Mouse (Mus musculus) cerebellum, adult 2 months (tissue): Measurements from ENCODE around the gene Gm10961. TPM values are rescaled to one million over a fixed set of nuclear protein-coding genes. Genes with fewer than 3 reads are reported as not detected.
A peak's percentile ranks its signal among the peaks of the same experiment; 100 is the strongest.

ENCODE experiments used
- DNase-seq, 2 experiments: peaks; one replicate each; pipeline ENCODE4 v3.0.0; 2021
- H3K27ac ChIP-seq: fragments of 200-500 bp; 2 replicates; pipeline ENCODE4 v1.5.1; 2012; ENCODE audit warnings: low read length, control low read depth, inconsistent platforms; ENCODE audit not compliant: insufficient read depth
- H3K27me3 ChIP-seq: fragments of 200-500 bp; 2 replicates; pipeline ENCODE4 v1.6.1; 2012; ENCODE audit warnings: inconsistent platforms, mild to moderate bottlenecking, low read length, moderate library complexity; ENCODE audit not compliant: control insufficient read depth, insufficient read depth
- H3K4me1 ChIP-seq: fragments of 200-500 bp; 2 replicates; pipeline ENCODE4 v1.6.1; 2011; ENCODE audit warnings: low read length; ENCODE audit not compliant: control insufficient read depth, insufficient read depth
- H3K4me3 ChIP-seq: fragments of 200-500 bp; replicated peaks from 2 replicates; pipeline ENCODE3; 2011; ENCODE audit warnings: mild to moderate bottlenecking, low read depth, low read length, control low read depth; ENCODE audit not compliant: insufficient read depth
- CTCF ChIP-seq: fragments of 200-500 bp; IDR thresholded peaks from 2 replicates; pipeline ENCODE4 v1.5.1; 2011; ENCODE audit warnings: low read depth, mild to moderate bottlenecking, control low read depth, low read length, moderate library complexity, borderline replicate concordance; ENCODE audit not compliant: insufficient read depth
- POLR2A ChIP-seq: fragments of 200-500 bp; IDR thresholded peaks from 2 replicates; pipeline ENCODE4 v1.6.1; 2011; ENCODE audit warnings: low read length, control low read depth, borderline replicate concordance; ENCODE audit not compliant: insufficient read depth
- WGBS: fragments of 180-500 bp; shearing (Covaris S2); methylation state at CpG from one replicate; pipeline ENCODE4 v1.1.7; 2018; 5-methylcytosine and 5-hydroxymethylcytosine counted together
- polyA plus RNA-seq: library from polyadenylated mRNA; depleted of rRNA; stranded (reverse); fragments of >200 nt; gene quantifications from 2 replicates; pipeline ENCODE4 v1.2.3, GENCODE M21; 2012

The Gm10961 gene
- polyA plus RNA-seq, 1 experiment: not detected

DNA sequence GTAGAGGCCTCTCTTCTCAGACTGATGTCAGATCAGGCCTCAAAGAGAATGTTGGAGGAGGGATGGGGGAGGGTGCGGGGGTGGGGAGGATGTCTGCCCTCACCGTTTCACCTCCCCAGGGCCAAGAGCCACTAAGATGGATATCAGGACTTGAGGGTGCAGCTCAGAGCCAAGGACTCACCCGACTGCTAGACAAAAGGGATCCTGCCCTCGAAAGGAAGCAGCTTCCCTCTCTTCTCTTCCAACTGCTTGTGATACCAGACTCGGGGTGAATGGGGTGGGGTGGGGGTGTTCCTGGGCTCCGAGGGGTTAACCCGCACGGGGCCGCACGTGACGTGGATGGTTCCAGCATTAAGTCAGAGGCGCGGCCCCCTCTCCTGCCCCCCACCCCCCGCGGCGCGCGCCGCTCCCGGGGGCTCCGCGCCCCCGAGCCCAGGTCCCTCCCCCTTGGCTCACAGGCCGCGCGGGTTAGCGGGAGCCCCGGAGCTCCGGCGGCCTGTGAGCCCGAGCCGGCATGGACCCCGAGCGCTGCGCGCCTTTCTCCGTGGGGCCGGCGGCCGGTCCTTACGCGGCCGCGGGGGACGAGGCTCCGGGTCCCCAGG, 36.4 kb upstream of the Gm10961 start, which contains the start of gene Alx3:
Gene Alx3, plus strand, starts transcription at position 370 of the 602 bp plus-strand sequence.
- H3K4me3 ChIP-seq: no peak within 1 kb of the TSS
- no peak for DNase-seq
- no peaks in the 10 kb centered on the region; the same call in 1 of the 2 replicates for H3K4me1 ChIP-seq
- no peak within 1 kb of the TSS for H3K27ac ChIP-seq
- peaks cover 21% of the 10 kb centered on the region; the same call in 1 of the 2 replicates for H3K27me3 ChIP-seq
- TF ChIP-seq POLR2A: no peak
- no peak for TF ChIP-seq CTCF
- 7% methylated on average over 32 of the region's 46 CpGs for WGBS

DNA sequence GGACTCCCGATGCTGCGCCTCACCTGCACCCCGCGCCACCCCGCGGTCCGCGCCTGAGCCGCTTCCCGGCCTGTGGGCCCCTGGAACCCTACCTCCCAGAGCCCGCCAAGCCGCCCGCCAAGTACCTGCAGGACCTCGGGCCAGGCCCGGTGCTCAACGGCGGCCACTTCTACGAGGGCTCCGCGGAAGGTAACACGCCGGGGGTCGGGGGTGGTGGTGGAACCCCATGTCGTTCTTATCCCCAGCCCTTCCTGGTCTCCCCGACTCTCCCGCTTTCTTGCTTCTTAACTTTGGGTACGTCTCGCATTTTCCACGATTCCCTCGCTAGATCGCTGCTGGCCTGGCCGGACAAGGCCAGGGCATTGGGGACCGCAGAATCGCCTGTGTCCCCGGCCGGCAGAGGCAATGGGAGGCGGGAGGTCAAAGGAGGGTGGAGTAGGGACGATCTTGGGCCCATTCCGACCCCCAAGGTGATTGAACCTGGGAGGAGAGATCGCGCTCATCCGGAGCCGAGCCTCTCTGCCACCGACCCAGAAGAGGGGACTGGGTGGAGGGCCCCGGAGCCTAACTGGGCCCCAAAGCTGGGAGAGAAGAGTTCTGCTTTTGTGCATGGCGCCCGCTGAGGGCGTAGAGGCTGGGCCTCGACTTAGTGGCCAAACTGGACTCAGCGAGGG, 35.7 kb upstream of the Gm10961 start:
- DNase-seq: peak in 1 of 2 experiments; percentile 40
- no peak overlapping the region for H3K4me3 ChIP-seq
- H3K27me3 ChIP-seq: peaks cover 21% of the 10 kb centered on the region; the same call in 1 of the 2 replicates
- no peaks in the 10 kb centered on the region; the same call in 1 of the 2 replicates for H3K4me1 ChIP-seq
- no peak overlapping the region for H3K27ac ChIP-seq
- WGBS: 2% methylated on average over 50 of the region's 50 CpGs
- TF ChIP-seq POLR2A (no peak), CTCF (no peak)

DNA sequence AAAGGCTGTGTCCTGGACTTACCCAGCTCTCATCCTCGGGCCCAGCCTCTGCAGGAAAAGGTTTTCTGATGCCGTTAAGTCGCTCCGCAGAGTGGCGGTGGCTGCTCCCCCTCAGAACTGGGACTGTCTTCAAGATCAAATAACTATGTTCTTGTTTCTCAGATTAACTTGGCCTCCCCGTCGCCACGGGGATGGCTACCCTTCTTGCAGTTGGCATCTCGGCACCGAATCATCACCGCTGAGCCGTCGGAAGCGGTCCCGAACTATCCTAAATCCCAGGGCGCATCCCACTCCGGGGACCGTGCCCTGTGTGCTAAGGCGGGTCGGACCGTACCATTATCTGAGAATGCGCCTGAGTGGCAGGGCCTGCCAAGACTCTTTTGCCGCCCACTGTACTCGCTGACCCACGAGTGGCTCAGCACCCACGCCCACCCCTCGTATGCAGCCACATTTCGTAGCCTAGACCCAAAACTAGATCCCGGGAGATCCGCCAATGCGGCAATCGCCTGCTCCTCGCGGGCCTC, 35.1 kb upstream of the Gm10961 start:
- peak in 1 of 2 experiments; percentile 39 for DNase-seq

DNA sequence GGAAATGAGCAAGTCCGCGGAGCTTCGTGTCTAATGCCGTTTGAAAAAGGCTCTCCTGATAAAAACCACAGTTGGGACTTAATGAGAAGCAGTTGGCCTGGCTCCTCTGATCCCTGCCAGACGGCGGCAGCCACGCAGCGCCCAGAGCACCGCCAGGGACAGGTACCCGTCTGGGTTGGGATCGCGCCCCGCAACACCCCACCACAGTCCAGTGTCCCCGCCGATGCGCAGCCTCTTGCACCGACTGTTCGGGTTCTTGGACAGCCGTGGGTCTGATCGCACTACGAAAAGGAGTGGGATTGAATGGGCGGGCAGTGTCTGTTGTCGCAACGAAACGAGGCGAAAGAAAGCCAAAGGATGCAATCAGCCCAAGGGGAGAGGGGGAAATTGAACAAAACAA, 34.6 kb upstream of the Gm10961 start:
- TF ChIP-seq CTCF (no peak), POLR2A (no peak)
- Histone ChIP-seq H3K4me1 (no peaks in the 10 kb centered on the region; the same call in 1 of the 2 replicates), H3K4me3 (no peak overlapping the region), H3K27me3 (peaks cover 21% of the 10 kb centered on the region; the same call in 1 of the 2 replicates), H3K27ac (no peak overlapping the region)
- WGBS: 2% methylated on average over 26 of the region's 26 CpGs
- peak in 1 of 2 experiments; percentile 58 for DNase-seq

More for the DNA sequence above, 35.1 kb upstream of the Gm10961 start:
- H3K27ac ChIP-seq: no peak overlapping the region
- no peak for TF ChIP-seq POLR2A
- no peak for TF ChIP-seq CTCF
- H3K27me3 ChIP-seq: peaks cover 21% of the 10 kb centered on the region; the same call in 1 of the 2 replicates
- WGBS: 5% methylated on average over 34 of the region's 34 CpGs
- H3K4me3 ChIP-seq: no peak overlapping the region
- no peaks in the 10 kb centered on the region; the same call in 1 of the 2 replicates for H3K4me1 ChIP-seq

DNA sequence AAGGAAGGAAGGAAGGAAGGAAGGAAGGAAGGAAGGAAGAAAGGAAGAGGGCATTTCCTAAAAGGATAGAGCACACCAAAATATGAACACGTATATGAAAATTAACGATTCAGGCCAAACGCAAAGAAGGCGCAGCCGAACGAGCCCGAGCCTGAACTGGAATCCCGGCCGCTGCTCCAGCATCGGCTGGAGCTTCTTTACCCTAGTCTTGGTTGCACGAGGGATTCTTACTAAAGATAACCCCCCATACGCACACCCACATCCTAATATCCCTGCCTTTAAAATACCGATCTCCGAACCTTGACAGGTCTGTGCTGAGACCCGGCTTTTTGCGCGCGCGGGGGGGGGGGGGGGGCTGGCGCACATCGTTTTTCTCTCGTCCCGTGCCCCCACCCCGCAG, 34.0 kb upstream of the Gm10961 start:
- Histone ChIP-seq H3K27ac (no peak overlapping the region), H3K4me1 (no peaks in the 10 kb centered on the region; the same call in 1 of the 2 replicates), H3K27me3 (peaks cover 21% of the 10 kb centered on the region; the same call in 1 of the 2 replicates), H3K4me3 (no peak overlapping the region)
- TF ChIP-seq CTCF (no peak), POLR2A (no peak)
- 3% methylated on average over 24 of the region's 24 CpGs for WGBS
- no peak for DNase-seq

DNA sequence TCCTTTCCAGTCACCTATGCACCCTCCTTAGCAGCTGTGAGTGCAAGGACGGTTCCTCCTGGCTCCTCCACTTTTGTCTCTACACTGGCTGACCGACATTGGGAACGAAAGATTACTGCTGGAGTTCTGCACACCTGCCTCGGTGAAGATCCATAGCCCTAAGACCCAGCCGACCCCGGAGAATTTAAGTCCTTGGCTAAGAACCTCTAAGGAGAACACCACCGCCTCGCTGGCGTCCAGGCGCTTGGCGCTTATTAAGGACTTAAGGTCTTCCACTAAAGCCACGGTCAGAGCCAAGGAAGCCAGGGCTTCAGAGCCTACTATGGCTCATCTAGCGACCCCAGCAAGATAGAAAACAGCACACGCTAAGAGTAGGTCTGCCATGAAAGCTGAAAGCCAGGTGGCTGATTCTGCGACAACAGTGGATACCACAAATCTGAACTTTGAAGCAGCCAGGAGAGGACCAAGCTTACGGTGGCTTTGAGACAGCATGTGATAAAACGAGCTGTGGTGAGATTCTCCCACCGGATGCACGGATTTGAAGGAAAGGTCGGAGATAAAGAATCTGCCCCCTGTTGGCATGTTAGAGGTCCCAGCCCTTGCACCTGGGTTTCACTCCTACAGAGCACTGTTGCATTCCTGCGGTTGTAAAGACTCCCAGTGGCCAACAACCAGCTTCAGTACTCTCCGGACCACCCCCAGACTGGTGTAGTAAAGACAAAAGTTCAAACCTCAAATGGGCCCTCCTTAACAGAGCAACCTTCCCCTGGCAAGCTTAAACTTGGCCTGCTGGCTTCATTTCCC, 33.3 kb upstream of the Gm10961 start:
- WGBS: 34% methylated on average over 22 of the region's 22 CpGs
- Histone ChIP-seq H3K4me3 (no peak overlapping the region), H3K27me3 (peaks cover 21% of the 10 kb centered on the region; the same call in 1 of the 2 replicates), H3K4me1 (no peaks in the 10 kb centered on the region; the same call in 1 of the 2 replicates), H3K27ac (no peak overlapping the region)
- TF ChIP-seq CTCF (no peak), POLR2A (no peak)
- no peak for DNase-seq

DNA sequence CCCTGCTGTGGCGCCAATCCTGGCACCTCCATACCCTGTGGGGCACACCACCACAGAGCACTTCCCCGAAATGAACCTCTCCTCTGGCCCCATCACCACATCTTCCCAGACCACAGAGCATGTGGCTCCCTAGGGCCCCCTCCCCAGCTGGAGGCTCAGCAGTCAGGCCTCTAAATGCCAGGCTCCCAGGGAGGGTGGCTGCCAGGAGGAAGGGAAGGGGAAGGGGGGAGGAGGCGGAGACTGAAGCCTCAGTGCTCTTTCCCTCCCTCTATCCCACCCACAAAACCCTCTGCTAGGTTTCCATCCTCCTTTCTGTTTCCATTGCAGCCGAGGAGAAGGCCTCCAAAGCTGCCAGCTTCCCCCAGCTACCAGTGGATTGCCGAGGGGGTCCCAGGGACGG, 31.0 kb upstream of the Gm10961 start:
- TF ChIP-seq POLR2A (no peak), CTCF (no peak)
- DNase-seq: no peak
- H3K27ac ChIP-seq: no peak overlapping the region
- H3K4me1 ChIP-seq: no peaks in the 10 kb centered on the region; the same call in 1 of the 2 replicates
- no peak overlapping the region for H3K4me3 ChIP-seq
- 56% methylated on average over 6 of the region's 6 CpGs for WGBS
- peaks cover 18% of the 10 kb centered on the region; the same call in 1 of the 2 replicates for H3K27me3 ChIP-seq

DNA sequence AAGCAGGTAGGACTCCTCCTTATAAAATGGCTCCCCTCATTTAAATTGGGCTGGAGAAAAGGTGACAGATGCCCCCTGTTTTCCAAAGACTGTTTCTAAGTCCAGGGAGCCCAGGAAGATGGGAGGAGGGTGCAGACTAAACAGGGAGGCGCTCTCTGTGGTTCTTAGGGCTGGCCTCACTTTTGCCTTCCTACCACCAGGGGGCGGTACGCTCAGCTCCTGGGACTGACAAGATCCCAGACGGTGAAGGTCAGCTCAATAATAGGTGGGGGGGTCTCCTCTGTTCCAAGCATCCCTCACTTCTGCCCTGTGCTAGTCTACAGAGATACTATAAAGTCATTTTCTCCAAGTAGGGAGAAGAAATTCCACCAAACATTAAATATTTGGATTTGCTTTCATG, 25.8 kb upstream of the Gm10961 start:
- TF ChIP-seq CTCF (peak; percentile 80), POLR2A (no peak)
- WGBS: 13% methylated on average over 4 of the region's 4 CpGs
- Histone ChIP-seq H3K27ac (no peak overlapping the region), H3K4me1 (no peaks in the 10 kb centered on the region), H3K27me3 (no peaks in the 10 kb centered on the region), H3K4me3 (no peak overlapping the region)
- DNase-seq: peak; percentile 44 to 60
